Mouse (Mus musculus) C2C12 (cell line): ENCODE data around the gene Fer1l5.

Experiments
- CEBPB ChIP-seq: IDR thresholded peaks from one replicate; pipeline ENCODE4 v1.6.1; 2011; ENCODE audit warnings: low read depth, mild to moderate bottlenecking, control low read depth, moderate library complexity
- CTCF ChIP-seq: IDR thresholded peaks from one replicate; pipeline ENCODE4 v1.5.1; 2011; ENCODE audit not compliant: control insufficient read depth, insufficient read depth, insufficient read length
- FOSL1 ChIP-seq: IDR thresholded peaks from one replicate; pipeline ENCODE4 v1.8.0; 2011; ENCODE audit warnings: mild to moderate bottlenecking, low read length; ENCODE audit not compliant: poor library complexity, insufficient read depth, severe bottlenecking
- MAX ChIP-seq: IDR thresholded peaks from one replicate; pipeline ENCODE4 v1.6.1; 2011; ENCODE audit warnings: mild to moderate bottlenecking, control low read depth
- MYOD1 ChIP-seq: IDR thresholded peaks from one replicate; pipeline ENCODE4 v1.6.1; 2011; ENCODE audit warnings: low read depth; ENCODE audit not compliant: control insufficient read depth, insufficient read length
- MYOG ChIP-seq: IDR thresholded peaks from one replicate; pipeline ENCODE4 v1.6.1; 2011; ENCODE audit not compliant: control insufficient read depth, insufficient read length; ENCODE audit errors: extremely low read depth
- USF1 ChIP-seq: IDR thresholded peaks from one replicate; pipeline ENCODE4 v1.6.1; 2011; ENCODE audit warnings: low read depth, mild to moderate bottlenecking, control low read depth, moderate library complexity

DNA sequence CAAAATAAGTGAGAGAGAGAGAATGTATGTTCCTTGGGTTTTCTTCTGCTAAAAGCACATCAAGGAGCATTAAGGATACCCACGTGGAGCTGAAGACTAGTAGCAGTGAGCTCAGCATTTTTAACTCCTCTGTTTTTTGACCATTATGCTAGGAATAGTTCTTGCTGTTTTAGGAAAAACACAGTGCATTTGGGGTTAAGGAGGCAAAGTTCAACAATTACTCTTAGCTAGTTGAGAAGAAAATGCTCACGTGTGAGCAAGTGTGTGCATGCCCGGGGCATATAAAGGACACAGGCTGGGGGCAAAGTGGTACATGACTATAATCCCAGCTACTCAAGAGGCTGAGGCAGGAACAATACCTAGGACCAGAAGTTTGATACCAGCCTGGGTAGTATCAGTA lies 61.5 kb downstream of the Fer1l5 start:
- no peak for TF ChIP-seq CTCF
- no peak for TF ChIP-seq USF1
- no peak for TF ChIP-seq CEBPB
- TF ChIP-seq MAX = no peak
- TF ChIP-seq MYOD1 = no peak
- no peak for TF ChIP-seq MYOG
- no peak for TF ChIP-seq FOSL1
